Mouse (Mus musculus) cerebellum, postnatal 25 days (tissue): ENCODE data around the gene Zkscan1.
A peak's percentile ranks its signal among the peaks of the same experiment; 100 is the strongest.

Experiments used
- DNase-seq, 2 experiments: peaks; one replicate each; pipeline ENCODE4 v3.0.0; 2021; ENCODE audit warnings: mixed read lengths in 2 of 2

Gene Zkscan1

GRCm38 (mm10) chr5:138117199-138118015 is 32.5 kb downstream of the Zkscan1 start:
- DNase-seq = no peak

GRCm38 (mm10) chr5:138118041-138118440 is 33.2 kb downstream of the Zkscan1 start:
- no peak for DNase-seq

GRCm38 (mm10) chr5:138132425-138133064 is 47.7 kb downstream of the Zkscan1 start:
- DNase-seq = no peak

GRCm38 (mm10) chr5:138137257-138137656 is 52.4 kb downstream of the Zkscan1 start:
- no peak for DNase-seq

GRCm38 (mm10) chr5:138137935-138138549 is 53.2 kb downstream of the Zkscan1 start:
- DNase-seq = peak in 1 of 2 experiments; percentile 39

GRCm38 (mm10) chr5:138138585-138138984 is 53.7 kb downstream of the Zkscan1 start:
- DNase-seq = no peak

GRCm38 (mm10) chr5:138154390-138154789 is 69.5 kb downstream of the Zkscan1 start:
- DNase-seq = no peak

GRCm38 (mm10) chr5:138155443-138155976 is 70.6 kb downstream of the Zkscan1 start, which contains the start of gene Zfp113:
TSS of gene Zfp113 (minus strand) at chr5:138155744.
- peak; percentile 85 to 91 for DNase-seq
